Mouse (Mus musculus) layer of hippocampus, adult 9-11 months (tissue): ENCODE results near the gene Dock7.

ENCODE experiments used
- DNase-seq: peaks from one replicate; pipeline ENCODE4 v3.0.0; 2022

Gene Dock7

DNA sequence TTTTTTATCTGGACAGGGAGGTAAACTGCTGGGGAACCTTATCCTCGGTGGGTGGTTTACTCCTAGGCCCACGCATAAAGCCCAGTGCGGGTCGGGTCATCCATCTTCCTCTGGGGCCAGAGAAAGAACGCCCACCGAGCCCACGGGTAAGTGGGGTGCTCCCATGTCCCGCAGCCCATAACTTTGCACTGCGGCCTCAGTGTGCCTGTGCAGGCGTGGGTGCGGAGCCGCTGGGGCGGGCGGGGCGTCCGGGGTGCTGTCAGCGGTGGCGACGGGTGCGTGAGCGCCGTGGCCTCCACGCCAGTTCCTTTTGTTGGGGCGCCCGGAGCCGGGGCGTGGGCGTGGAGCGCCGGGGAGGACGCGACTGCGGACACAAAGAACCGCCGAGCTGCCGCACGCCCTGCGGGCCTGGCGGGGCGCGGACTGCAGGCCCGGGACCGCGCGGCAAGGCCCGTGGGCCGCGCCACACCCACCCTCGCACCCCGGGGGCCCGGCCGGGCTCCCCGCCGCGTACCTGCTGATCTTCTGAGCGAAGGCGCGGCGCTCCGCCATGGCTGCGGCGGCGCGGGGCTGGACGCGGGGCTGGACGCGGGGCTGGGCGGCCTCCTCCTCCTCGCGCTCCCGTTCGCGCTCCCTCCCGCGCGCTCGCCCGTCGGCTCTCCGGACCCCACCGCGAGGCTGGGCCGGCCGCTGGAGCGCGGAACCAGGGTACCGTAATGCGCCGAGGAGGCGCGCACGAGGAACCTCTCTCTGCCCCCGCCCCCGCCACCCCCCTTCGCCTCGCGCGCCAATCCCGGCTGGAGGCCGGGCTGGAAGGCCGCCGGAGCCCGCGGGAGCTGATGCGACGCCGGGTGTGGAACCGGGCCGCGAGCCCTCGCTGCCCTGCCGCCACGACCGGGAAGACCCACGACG lies at the start of gene Dock7:
Gene Dock7, minus strand, starts transcription at position 705 of the 912 bp plus-strand sequence.
- DNase-seq: peak; percentile 60

DNA sequence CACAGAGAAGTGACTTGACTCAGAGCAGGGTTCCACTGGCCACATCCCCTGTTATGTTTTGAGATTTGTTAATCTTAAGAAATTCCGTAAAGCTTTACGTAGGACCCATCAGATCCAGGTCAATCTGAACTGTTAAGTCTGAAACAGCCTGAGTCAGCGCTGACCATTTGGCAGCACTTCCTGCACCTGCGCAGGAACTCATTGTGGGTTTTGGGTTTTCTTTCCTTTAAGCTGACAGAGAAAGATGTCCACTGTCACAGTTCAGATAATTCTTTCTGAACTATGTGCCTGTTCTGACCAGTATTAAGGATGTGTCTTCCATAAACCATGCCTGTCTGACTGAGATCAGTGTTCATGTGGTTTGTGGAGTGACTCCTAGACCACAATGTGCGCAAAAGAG lies 48.2 kb upstream of the Dock7 start:
- no peak for DNase-seq

DNA sequence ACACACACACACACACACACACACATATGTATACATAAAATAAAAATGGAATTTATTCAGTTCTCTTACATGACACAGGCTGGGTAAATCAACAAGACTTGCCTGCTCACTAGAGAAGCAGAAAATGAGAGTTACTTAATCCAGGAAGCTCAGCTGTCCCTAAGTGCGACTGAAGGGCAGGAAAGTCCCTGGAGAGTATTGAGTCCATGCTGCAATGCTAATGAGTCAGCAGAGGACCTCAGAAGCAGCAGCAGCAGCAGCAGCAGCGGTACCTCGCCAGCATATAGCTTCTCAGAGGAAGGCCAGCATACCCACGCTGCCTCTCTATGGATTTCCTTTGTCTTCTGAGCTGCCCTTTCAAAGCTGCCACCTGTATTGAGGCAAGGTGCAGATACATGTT lies 42.8 kb upstream of the Dock7 start:
- DNase-seq: no peak

DNA sequence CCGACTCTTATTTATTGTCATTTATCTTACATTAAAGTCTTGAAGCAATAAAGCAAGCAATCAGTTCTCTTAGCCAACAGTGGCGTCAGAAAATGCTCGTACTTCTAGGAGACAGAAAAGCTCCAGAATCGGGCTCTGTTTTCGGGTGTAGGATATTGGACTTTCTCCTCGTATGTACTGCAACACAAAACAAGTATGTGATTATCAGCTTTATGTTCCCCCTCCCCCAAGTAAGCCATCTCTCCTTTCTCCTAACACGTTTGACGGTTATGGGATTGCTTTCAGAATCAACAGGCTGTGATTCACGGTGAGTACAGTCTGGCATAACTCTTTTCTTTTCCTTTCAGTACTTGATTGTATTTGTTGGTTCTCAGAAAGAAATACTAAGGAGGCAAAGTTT lies 42.3 kb upstream of the Dock7 start:
- DNase-seq: no peak

DNA sequence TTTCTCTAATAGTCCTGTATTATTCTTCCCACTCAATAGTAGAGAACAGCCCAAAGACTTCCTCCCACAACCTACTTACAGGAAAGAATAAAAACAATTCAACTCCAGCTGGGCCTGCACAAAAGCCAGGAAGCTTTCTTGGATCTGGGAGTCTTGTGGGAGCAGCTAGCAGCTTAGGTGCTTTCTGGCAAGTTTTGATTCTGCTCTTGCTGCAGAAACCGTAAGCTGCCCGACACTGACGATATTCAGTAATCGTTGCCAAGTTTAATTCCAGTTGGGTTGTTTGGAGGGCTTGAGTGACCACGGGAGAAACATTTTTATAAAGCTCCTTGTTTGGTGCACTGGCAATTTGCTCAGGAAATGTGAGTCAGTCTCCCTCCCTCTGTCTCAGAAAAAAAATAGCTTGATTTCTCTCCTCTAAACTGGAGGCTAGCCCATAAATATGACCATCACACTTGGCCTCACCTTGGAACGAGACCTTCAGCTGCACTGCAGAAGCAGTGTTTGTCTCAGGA lies 40.8 kb upstream of the Dock7 start:
- no peak for DNase-seq

DNA sequence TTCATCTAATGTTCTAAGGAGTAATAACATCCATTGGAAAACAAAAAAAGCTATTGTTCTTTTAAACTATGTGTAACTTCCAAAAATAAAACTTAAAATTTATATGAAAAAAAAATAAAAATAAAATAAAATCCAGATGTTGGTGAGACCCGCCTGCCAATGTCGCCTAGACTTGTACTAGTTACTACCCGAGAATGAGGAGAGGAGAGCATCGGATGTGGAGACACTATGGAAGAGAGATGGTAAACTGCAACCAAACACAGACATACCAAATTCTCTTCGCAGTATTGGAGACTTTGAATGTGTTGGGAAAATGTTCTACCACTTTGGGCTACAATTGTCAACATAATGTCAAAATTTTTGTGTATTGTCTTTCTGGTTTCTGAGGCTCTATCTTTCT lies 40.2 kb upstream of the Dock7 start:
- DNase-seq: no peak

DNA sequence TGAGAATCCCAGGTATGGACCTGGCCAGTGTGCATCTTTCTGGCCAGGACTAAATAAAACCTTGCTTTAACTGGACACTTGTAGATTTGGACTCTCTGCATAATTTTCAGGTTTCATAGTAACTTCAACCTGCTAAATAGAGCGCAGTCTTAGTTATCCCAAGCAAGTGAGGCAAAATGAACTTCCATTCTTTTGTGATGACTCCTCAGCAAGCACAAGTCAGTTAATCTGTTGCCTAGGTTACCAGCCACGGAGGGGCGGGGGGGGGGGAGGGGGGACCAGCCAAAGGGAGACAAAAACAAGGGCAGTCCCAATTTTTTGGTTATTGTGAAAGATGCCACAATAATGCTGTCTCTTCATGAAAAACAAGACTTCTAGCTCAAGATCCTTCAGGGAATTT lies 39.7 kb upstream of the Dock7 start:
- DNase-seq: no peak

DNA sequence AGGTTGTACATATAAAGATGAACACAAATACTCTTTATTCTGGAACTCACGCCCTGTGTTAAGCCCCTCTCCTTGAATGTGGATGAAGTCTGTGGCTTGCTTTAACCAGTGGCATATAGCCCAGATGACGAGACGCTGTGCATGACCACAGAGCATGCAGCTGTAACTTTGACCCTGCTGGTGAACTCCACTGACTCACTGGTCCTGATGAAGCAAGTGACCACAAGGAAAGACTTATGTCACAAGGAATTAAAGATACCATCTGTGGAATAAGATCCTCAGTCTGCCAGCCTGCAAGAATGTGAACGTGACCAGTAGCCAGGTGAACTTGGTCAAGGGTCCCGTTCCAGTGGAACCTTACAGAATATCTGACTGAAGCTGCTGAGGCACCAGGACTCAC lies 37.8 kb upstream of the Dock7 start:
- no peak for DNase-seq

DNA sequence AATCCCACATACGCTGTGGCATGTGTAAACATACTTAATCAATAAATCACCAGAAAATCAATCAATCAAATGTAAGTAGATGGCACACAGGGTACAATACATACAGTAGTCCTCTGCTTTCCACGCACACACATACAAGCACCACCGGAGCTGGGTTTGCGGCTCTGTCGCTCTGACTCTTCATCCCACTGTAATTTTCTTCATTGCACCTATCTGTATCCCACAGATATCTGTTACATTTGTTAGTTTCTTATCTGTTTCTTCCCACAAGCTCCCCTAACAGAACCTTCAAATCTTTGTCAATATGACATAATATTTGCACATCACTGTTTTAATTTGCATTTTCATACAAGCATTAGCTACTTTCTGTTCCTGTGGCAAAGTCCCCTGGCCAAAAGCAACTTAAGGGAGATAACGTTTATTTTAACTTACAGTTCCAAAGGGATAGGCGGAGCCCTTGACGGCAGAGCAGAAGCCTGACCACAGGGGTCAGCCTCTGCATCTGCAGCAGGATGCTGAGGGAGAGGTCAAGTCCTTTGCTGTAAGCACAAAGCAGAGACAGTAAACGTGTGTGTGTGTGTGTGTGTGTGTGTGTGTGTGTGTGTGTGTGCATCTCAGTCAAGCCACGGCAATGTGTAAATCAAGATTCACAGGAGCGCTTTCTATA lies 36.1 kb upstream of the Dock7 start:
- no peak for DNase-seq

DNA sequence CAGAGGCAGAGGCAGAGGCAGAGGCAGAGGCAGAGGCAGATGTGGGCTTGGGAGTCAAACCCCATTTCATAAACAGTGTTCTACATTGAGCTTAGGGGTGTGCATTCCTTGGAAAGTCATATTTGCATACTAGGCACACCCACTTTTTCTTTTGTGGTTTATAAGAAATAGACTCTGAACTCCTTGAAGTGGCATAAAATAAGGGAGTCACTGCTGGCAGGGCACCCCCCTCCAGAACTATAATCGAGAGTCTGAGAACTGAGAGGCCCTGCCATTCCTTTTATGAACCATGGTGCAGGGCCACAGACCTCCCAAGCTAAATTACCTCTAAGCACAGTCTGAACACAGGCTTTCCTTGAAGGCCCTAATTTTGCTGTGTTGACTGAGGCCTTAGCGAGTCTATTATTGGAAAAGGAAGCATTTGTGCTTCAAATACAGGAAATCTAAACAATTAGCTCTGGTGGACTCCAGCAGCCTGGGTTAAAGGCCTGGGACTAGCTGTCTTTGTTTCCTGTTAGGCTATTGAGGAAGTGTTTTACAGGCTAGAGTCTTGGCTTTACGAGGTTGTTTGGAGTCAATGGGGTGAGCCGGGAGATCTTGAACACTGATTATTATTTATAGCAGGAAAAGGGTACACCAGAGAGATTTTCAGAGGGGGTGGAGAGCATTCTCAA lies 31.3 kb upstream of the Dock7 start:
- no peak for DNase-seq

DNA sequence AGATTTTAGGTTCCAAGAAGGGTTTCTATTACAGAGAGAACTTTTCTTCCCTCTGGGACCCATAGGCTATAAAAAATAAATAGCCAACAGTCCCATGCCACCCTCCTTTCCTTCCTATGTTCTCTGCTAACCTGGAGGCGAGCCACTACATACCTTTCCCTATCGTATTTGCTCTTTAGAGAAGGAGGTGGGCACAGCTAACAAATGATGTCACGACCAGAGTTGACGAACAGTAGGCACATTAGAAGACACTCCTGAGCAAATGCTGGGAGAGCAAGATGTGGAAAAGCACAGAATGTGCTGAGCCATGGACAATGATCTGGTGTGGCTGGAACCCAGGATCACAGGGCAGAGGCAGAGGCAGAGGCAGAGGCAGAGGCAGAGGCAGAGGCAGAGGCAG lies 30.7 kb upstream of the Dock7 start:
- no peak for DNase-seq

DNA sequence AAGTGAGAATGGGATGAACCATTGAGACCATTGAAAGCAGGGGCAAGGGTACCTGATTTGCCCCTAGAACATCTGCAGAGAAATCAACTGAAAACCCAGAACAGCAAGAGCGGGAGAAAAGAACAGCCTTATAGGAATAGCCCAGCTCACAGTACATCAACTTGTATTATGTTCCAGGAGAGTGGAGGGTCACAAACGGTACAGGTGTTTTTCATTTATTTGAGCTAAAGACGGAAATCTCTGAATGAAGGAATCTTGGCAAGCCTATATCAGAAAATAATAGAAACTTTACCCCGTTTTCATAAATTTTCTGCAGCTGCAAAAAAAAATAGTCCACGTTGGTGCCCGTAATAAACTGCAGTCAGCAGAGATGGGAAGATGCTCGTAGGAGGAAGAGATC lies 22.6 kb upstream of the Dock7 start:
- no peak for DNase-seq

DNA sequence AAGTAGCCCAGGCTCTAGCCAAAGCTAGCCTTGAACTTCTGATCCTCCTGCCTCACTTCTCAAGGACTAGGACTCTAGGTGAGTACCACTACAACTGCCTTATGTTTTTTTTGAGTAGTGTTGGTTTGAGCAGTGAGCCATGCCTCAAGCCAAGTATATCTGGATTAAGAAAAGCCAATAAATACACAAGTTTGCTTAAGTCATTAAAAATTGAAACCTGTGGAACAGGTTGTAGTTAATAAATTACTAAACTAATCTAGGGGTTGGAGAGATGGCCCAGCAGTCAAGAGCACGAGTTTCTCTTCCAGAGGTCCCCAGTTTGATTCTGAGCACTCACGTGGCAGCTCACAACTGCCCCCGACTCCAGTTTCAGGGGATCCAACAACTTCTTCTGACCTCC lies 20.9 kb upstream of the Dock7 start:
- no peak for DNase-seq

DNA sequence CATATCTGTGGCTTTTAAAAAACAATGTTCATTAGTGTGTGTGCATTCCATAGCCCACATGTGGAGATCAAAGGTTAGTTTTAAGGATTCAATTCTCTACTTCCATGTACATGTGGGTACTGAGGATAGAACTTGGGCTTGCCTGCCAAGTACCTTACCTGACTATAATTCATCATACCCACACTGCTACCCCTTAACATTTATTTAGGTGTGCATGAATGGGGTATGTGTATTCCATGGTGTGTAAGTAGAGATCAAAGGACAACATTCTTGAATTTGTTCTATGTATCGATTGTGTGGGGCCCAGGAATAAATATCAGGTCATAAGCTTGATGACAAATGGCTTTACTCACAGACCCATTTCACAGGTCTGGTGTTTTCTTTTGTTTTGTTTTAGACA lies 20.5 kb upstream of the Dock7 start:
- DNase-seq: no peak

DNA sequence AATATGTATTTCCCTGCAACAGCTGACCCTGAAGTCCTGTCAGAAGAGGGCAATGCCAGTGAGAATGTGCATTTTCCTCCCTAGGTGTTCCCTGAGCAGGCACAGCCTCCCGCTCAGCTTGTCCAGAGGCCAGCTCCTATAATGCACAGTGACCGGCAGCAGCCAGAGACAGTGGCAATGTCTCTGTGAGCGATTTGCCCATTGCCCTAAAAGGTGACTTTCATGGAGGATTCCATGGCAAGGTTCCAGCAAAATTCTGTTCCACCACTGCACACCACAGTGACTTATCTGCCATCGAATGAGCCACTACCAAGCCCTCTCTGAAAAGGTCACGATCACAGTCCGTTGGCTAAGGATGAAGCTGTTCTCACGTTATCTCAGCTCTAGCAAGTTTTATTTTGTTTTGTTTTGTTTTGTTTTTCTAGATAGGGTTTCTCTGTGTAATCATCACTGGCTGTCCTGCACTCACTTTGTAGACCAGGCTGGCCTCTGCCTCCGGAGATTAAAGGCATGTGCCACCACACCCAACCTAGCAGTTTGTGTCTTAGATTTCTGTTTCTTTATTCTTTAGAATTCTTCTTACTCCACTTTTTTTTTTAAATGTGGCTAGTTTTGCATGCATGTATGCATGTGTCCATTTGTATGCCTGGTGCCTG lies 17.4 kb upstream of the Dock7 start:
- DNase-seq: no peak

DNA sequence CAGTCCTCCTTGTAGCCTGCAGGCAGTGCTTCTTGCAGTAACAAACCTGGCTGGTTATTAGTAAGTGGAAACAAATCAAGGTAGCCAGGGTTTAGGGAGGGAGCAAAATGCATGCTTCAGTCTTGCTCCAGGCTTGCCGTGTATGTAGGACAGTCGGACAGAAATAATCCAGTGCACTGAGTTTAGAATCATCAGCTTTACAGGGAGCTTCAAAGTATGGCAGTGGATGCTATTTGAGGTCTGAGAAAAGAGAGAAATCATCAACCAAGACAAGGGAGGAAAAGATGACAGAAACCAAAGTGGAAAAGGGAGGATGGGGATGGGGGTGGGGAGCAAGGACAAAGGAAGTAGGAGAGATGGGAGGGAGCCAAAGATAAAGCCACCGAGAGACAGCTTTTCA lies 13.8 kb upstream of the Dock7 start:
- no peak for DNase-seq

DNA sequence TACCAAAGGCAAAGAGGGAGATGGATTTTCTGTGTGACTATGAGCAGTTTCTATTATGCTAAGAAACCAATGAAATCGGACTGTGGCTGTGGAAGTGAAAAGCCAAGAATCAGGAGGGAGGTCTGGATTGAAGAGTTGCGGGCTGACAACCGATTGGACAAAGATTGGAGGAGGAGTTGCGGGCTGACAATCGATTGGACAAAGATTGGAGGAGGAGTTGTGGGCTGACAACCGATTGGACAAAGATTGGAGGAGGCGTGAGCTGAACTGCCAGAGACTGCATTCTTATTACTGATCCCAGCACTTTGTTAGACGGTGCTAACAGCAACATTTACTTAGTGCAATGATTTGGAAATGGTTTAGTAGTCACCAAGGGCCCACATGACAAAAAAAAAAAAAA lies 12.6 kb upstream of the Dock7 start:
- DNase-seq: no peak

DNA sequence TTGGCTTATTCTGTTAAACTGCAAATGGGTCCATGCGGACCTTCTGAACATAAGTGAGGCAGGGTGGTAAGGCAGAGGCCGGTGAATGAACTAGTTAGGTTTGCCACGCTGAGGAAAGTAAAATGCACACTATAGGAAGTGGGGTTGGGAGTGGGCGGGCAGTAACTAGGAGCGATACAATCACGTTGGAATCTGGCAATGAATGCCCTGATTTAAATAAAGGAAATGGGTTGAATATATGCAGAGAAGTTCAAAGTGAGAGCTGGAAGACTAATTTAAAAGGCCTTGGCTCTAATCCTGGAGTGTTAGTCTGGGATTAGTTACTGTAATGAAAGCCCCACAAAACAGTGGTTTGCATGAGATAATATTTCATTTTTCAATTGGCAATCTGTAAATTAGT lies 12.0 kb upstream of the Dock7 start:
- no peak for DNase-seq

DNA sequence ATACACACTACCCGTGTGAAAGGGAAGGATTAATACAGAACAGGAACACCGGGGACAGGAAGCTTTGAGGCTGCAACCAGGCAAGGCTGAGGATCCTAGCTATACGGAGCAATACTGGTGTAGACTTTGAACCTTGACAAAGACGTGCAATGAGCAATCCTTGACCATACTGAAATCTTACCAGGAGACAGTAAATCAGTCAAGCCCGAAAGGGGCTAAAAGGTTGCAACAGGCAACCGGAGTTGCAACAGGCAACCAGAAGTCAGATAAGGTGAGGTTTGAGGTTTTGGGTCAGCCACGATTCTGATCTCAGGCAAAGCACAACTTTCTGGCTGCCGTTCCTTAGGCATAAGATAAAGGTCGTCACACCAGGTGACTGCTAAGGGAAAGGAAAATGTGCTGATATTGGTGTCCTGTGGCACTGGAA lies 10.5 kb upstream of the Dock7 start:
- DNase-seq: no peak

DNA sequence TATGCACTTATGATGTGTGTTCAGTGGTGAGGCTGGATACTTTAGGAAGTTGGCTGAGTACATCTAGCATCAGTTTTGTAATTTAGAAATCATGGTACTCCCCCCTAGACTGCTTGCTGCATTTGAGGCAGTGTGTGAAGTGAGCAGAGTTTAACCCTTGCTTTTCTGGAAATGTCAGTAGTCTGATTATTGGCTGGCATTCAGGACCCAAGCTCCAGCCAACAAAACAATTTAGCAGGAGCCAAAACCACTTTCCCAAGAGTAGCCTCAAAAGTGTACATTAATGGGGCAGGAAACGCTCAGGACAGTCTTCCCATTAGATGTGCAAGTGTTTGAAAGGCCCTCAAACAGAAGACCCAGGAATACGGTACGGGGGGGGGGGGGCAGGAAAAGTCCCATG lies 2.8 kb upstream of the Dock7 start:
- no peak for DNase-seq

DNA sequence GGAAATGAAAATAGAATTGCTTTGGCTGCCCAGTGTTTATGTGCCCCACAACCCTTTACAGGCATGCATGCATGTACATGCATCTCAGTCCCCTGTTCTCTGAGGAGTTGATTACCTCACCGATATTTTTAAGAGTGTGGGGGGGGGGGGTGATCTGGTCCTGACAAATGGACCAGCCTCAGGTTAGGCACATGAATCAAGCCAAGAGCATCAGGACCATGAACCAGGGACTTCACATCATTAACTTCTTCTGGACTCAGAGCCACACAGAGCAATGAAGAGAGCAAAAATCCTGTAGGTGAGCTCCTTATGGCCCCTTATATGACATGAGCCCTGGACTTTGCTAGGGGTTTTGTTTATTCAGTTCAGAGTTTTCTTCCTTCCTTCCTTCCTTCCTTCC lies 2.1 kb upstream of the Dock7 start:
- no peak for DNase-seq

DNA sequence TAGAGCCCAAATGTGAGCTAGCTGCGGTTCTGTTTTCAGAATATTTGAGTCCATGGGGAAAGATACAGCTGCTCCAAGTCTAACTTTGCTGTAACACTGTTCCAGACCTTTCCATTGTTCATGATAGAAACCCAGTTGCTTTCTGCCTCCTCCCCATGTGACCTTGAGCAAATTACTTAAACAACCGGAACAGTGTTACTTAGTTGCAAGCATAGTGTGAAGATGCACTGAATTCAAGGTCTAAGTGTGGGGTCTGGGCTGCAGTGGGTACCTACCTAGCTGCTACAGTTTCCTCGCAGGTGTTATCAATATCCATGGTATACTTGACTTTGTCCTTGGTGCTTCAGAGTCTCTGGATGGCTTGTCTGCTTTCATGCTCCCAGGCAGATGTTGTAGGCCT lies 1.3 kb upstream of the Dock7 start:
- no peak for DNase-seq

DNA sequence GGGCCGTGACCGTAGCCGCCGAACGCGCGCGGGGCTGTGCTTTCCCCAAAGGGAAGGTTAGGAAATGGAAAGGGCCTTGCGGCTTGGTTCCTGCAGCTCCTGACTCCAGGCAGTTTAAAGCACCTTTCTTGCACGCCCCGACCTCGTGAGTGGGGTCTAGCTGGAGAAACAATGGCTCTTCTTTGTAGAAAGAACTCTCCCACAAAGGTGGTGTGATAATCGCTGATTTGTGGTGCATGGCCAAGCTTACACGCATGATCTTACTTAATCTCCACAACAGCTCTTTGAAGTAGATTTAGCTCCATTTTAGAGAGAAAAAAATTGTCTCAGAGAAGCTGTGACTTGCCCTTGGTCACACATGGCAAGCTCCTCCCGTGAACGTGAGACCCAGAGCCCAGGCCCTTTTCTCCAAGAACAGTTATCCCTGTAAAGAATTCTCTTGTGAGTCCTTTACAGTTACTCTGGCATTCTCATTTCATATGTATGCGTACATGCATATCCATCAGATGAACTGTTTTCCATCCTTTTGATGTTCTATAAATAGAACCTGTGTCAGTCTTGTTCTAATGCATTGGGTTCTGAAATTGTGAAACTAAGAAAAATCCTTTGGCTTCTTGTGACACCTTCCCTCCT lies 524 bp upstream of the Dock7 start:
- no peak for DNase-seq
